Mouse (Mus musculus): ENCODE results near the gene Trim27.
A peak's percentile ranks its signal among the peaks of the same experiment; 100 is the strongest.

The Trim27 gene

DNA sequence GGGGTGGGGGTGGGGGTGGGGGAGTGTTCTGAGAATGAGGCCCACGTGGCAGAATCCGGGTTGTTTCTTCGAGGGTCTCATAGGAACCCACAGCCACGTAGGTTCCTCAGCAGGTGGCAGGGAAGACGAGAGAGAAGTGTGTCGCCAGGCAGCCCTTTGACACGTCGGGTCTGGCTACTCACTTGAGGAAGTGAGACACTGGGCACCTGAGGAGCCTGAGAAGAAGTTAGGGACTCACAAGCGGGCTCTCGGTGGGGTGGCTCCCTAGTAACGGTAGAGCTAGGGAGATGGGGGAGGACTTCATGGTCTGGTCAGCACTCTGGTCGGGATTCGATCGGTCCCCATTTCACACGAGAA is at the start of gene Trim27:
Trim27 (plus strand) TSS at position 79 of the 357 bp plus-strand sequence.
- no peak for DNase-seq

DNA sequence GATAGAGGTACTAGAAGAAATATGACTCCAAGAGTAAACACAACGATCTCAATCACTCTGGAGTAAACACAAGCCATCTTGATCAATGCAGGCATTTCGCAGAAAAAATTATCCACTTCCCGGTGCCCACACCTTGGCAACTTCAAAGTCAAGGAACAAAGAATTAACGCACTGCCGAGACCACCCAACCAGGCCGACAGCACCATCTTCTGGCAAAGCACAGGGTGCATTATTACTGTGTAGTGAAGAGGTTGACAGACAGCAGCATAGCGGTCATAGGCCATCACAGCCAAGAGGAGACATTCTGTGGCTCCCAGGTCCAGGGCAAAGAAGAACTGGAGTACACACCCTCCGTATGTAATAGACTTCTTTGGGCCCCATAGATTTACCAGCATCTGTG is 36.8 kb upstream of the Trim27 start:
- no peak for DNase-seq

DNA sequence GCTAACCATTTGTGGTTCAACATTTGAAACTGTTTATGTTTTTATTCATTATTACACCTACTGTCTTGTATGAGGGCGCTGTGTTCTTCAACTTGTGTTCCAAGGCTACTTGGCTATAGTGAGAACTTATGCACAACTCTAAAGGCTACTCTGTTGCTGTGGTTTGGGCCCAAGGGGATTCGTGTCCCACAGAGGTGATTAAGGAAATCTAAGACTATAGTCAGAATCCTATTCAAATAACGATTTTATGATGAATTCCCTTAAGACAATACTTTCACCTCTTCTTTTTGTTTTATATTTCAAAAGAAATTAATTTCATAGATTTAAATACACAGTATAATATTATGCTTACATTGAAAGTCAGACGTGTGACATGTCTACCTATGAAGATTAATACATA is 33.5 kb upstream of the Trim27 start, which contains the start of gene Olfr1368:
Olfr1368 (minus strand) TSS at position 101 of the 400 bp plus-strand sequence.
- no peak for DNase-seq

DNA sequence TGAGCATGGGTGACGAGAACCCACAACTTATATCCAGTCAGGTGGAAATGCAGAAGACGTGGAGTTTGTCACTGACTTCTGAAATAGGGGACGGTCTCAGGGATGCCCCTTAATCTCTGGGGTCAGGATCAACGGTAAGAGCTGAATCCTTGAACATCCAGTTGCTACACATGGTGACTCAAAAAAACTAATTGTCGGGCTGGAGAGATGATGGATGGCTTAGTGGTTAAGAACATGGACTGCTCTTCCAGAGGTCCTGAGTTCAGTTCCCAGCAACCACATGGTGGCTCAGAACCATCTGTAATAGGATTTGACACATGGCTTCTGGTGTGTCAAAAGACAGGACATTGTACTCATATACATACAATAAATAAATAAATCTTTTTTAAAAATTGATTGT is 23.4 kb upstream of the Trim27 start:
- DNase-seq: no peak

DNA sequence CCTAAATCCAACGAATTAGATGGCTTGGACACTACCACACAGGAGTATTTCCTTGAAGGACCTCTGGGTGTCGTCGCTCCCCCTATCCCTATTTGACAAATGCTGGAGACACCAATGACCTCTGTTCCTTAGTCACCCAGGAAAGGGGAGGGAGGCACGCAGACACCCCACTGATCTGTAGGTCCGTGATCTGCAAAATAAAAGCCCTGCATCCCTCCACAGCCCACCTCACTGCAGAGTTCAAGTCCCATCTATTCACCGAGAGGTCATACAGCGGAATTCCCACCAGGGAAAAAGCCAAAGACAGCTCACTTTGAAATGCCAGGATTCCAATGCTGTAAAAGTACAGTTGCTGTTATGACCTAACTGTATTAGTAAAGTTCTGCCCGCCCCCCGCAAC is 21.2 kb upstream of the Trim27 start:
- DNase-seq: no peak

DNA sequence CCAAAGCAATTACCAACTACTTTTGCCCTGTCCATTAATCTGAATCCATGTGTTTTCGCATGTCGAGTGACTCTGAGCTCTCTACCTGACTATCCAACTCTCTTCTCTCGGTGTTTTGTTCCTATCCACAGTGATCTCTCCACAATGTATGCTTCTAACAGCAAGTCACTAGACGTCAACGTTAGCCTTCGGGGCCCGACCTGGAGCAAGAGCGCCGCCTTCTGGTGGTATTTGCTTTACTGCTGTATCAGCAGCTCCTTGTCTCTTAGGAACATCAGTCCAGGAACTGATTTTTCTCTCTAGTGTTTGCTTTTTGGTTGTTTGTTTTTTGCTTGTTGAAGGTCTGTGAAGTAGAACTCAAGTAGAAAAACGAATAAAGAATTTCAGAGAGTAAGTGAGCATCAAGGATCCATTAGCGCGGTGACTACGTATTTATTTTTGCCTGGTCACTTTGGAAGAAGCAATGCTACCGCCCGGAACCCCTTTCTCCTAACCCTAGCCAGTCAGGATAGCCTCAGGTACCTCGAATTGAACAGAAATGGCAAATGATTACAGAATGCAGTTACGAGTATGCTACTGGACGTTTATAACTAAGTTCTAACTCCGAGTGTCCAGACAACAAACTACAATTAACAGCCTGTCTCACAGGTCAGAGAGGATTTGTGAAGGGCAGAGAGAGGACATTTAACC is 20.3 kb upstream of the Trim27 start:
- DNase-seq: peak; percentile 87

DNA sequence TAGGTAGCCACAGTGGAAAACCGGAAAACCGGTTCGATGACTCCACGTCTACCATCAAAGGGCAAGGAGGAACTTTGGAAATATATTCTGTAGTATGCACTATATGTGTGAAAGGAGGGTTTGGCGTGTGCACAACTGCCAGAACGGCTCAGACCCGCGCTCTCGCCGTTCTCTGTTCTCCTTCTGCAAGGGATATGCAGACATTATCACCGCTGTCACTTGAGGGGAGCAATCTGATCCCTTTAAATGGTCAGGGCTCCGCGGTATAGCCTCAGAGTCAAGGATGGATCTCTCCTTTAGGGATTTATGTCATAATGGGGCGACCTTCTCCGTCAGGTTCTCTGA is 19.8 kb upstream of the Trim27 start:
- DNase-seq: no peak

DNA sequence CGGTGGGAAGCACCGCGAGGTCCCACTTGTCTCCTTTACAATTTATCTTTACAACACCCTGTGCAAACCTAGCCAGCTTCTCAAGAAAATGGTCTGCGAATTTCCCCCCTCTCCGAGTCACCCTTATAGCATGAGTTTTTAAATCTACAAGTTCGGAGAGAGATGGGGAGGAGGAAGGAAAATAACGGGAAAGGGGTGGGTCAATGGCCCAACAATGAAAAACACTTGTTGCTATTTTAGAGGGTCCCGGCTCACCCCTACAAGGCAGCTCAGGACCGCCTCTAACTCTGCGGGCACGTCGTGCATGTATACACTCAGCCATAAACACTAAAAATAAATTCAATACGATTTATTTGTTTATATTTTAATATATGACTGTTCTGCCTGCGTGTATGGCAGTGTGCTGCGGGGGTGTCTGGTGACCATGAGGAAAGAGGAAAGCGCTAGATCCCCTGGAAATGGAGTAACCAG is 19.2 kb upstream of the Trim27 start:
- DNase-seq: no peak

DNA sequence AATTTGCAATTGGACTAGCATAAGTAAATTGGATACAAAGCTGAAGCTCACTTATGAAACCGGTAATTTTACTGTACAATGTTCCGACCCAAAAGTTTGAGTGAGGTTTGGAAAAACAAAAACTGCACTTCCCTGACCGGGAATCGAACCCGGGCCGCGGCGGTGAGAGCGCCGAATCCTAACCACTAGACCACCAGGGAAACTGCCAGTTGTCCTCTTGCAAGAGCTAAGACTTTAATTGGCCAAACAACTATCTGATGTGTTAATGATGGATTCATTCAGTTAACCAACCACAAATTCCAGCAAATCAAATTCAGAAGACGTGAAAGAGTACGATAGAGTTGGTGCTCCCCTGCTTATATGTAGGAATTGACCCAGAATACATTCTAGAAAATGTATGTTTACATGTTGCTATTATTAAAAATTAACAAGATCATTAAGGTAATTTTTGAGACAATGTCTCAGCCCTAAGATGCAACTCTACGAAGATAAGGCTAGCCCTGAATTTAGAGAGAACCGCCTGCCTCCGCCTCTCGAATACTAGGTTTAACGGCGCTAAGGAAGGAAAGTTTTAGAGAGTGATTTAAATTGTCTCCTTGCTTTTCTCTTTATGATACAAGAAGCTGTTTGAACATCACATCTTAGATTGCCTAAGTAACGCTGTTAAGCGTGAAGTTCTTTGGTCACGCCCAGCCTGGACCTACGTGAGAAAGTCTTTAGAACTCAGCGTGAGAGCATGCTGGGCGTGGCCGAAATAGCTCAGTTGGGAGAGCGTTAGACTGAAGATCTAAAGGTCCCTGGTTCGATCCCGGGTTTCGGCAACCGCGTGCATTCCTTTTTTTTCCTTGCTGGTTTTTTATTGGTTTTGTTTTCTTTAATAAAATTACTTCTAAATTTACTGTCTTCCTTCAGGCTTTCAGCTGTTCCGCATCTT is 18.3 kb upstream of the Trim27 start:
- peak; percentile 88 for DNase-seq

DNA sequence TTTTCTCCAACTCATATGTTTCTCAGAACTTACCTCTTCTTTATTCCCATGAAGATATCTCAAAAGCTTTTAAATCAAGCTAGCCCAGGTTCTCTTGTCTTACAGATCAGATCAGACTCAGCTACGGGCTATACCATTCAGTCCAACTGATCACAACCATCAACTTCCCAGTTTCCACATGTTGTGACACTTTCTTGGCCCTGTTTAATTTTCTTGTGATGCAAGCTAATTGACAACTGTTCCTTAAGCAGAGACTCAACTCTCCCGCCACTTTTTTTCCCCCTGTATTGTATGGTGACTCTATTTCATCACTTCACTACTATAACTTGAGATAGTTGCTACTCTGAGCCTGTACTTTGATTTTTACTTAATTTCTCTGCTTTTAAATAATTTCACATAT is 17.7 kb upstream of the Trim27 start:
- DNase-seq: no peak

DNA sequence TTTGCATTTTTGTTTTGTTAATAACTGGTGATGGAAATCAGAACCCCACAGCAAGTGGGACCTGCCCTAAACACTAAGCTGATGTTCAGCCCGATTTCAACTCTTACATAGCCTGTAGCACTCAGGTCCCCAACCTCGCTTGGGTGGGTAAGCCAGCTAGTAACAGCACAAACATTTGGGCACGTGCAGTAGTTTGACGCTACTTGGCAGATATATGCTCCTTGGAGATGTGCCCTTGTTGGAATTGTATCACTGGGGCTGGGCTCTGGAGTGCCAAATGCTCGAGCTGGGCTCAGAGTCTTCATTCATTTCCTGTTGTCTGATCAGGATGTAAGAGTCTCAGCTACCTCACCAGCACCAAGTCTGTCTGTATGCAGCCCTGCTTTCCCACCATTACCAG is 16.7 kb upstream of the Trim27 start:
- no peak for DNase-seq

DNA sequence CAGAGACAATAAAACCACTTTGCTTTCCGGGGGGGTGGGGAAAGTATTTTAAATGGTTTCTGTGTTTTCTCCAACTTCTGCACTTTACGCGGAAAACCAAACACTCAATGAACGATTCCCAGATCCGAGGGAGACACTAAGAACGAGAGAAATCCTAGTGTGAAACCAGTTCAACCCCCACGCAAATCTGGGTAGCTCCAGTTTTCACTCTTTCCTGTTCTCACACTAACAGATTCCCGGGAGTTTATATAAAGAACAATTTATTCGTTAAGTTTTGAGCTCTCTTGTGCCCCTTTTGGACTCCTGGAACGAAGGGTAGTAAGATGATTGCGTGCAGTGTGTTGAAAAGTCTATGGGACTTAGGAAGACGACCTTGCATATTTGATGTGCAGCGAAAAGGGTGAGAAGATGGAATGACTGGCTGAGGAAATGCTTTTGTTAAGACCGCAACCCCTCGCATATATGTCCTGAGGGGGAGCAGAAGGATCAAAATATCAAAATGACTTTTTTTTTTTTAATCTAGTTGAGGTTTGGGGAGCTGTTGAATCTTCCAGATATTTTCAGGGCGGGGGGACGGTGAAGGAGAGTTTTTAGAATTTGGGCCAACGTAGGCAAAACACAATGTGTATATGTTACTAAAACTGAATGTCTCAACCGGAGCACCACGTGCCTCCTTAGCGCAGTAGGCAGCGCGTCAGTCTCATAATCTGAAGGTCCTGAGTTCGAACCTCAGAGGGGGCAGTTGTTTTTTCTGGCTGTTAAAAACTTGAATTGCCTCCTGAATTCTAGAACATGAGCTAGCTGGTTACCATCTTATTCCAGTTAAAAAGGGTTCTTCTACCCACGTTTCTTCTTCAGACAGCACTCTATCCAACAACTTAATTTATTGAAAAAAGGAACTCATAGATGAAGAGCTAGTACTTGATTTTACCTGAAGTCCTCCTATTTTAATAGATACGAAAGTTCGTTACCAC is 12.0 kb upstream of the Trim27 start:
- peak; percentile 83 for DNase-seq

DNA sequence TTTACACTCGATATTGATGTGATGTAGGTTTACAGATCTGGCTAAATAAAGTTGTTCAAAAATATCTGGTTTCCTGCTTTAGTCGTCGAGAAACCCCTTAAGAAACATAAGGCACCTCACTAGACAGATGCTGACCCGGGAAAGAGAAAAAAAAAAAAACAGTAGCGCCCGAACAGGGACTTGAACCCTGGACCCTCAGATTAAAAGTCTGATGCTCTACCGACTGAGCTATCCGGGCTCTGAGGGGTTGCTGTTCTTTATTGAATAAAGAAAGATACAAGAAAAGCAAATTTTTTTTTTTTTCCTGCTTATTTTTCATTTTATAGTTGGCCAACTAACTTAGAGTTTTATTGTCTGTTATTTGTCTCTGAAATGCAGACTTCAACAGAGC is 11.3 kb upstream of the Trim27 start:
- no peak for DNase-seq

DNA sequence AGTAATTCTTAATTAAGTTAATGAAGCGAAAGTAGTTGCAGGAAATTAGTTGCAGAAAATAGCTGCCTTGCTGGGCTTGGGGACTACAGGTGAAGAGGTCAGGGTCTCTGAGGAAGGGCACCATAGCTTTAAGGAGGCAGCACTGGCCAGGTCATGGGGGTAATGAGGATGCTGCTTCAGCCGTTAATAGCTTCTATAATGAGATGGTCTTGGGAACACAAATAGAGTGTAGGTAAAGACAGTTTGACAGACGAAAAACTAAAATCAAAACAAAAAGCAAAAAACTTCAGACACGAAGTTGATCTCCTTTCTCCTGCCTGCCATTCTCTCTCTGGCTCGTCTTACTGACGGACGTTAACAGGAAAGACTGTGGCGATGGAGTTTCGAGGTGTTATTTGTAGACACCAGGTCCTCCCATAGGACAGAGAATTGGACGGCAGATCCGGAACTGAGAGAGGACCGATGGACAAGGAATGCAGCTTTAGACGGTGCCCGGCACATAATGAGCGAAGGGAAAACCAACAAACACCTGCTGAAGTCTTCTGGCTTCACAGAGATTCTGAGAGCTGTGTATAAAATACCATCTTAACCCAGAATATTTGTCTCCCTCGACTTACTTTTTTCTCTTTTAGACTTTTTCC is 10.8 kb upstream of the Trim27 start:
- no peak for DNase-seq

DNA sequence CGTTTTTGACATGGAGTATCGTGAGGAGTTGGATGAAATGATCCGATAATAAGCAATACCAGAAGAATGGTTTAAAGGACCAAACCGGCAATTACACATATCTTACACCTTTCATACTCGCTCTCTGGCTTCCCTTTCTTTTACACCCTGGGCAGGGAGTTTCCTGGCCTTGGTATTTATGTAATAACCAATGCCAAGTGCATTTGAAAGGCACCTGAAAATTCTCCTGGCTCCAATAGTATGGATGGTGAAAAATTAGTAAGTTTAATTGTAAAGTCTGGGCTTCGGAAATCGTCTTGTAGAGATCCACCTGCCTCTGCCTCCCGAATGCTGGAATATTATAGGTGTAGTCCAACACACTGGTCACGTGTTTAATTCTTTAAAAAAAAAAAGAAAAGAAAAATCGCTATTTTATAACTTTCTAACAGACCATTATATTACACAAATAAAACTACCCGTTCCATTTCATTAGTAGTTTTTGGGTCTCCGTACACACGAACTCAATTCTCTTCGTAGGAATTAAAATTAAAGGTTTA is 10.1 kb upstream of the Trim27 start:
- no peak for DNase-seq

DNA sequence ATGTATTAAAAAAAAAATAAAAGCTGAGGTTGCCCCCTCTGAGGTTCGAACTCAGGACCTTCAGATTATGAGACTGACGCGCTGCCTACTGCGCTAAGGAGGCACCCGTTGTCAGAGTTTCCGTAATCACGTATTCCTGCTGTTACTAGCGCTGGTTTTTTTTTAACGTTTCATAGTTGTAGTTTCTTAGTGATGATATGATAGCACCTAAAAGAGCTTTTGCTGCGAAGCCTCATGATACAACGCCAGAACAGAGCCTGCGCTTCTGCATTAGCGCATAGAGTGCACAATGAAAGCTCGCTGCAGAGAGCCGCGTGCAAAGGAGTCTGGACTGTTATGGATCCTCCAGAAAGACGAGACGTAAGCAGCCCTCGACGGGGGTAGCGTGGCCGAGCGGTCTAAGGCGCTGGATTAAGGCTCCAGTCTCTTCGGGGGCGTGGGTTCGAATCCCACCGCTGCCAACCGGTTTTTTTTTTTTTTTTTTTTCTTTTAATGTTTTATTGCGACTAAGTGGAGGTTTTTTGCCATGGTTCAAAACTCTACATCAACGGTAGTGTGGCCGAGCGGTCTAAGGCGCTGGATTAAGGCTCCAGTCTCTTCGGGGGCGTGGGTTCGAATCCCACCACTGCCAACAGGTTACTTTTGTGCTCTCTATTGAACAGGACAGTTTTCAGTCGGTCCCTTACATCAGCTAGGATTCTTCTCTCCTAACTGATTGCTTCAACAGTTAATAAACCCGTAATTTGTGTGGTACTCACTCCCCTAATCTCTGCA is 9.4 kb upstream of the Trim27 start:
- DNase-seq: peak; percentile 83

DNA sequence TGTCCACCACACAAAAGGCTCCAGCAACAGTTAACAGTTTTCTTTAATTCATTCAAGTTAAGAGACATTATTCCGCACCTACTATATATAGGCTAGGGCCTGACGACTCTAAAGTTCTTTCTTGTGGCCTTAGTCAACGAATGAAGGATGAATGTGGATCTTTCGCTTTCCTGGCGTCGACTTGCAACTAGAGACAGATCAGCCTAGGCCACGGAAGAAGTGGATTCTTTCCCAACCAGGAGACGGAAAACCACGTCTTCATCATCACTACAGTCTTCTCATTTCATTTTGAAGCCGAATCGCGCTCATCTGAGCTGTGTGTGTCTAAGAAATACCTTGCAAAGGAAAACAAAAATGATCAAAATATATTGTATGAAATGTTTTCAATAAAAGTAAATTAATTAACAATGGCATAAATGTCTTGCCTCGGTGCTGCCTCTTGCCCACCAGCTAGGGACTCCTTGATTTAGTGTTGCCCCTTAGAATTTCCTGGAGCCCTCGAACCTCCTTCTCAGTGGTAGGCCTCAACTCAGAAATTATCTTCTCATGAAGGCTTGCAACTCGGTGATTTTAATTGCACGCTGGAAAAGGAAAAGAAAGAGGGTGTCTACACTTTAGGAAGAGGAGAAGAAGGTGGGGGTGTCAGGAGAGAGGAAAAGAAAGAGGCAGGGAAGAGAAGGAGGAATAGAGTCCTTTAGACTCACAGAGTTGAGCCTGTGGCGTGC is 8.7 kb upstream of the Trim27 start:
- DNase-seq: no peak

DNA sequence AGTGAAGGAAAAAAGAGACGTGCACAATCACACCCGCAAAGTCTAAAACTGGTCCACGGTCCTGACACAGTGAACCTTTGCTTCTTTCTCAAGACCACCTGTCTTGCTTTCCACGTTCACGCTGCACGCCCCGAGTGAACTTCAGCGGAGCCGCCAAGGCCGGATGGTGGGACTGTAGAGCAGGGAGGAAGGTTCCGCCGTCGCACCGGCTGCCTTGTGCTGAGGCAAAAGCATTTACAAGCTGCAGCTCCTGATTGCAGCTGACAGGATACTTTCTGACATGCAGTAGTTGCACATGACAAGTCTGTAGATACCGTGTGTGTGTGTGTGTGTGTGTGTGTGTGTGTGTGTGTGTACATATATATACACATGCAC is 8.1 kb upstream of the Trim27 start:
- no peak for DNase-seq

DNA sequence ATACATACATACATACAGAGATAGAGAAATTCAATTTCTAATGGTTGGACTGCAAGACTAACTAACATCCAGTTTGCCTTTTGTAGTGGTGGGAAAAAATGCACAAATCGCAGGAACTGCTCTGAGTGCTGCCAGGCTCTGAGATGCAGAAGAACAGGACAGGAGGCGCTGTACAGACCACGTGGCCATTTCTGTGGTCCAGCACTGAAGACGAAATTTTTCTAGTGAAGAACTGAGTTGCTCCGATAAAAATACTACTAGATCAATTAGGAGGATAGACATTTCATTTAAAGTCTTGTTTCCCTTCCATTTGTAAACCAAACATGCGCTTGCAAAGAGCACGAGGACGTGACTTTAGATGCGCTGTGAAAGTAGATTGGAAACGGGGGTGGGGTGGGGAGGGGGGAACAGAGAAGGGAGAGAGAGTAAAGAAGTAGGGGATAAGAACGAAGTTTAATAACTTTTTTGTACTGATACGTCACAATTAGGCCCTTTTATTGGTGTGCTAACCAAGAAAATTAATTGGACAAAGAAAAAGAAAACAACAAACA is 7.6 kb upstream of the Trim27 start:
- peak; percentile 59 for DNase-seq

DNA sequence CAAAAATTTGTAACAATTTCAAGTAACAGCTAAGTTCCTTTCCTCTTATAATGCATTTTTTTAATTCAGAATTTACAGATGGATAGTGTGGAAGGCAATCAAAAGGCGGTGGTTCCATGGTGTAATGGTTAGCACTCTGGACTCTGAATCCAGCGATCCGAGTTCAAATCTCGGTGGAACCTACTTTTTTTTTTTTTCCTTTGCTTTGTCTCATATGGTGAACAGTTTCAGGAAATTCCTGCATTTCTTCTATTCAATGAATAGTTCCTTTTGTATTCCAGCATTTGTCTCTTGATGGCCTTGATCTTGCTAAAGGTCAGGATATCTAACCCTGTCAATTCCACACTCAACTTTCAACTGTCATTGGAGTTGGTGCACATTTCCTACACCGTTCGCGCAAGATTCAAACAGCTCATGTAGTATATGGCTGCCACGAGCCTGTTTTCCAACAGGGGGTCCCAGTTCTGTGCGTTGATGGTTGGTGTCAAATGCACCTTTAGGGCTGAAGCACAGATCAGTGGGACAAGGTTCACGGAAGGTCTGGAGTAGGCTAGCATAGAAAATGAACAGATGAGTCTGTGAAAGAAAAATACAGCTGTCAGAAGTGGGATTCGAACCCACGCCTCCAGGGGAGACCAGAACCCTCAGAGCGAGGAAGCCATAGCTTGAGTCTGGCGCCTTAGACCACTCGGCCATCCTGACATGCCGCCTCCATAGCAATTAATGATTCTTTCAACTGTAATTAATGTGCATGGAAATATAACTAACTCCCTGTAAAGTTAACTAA is 6.8 kb upstream of the Trim27 start:
- peak; percentile 74 for DNase-seq

Data from right cerebral cortex, adult 18-20 months (tissue).